Mouse (Mus musculus) megakaryocyte, embryonic 14.5 days (primary cell): Measurements from ENCODE around the gene Efhd2. TPM values are rescaled to one million over a fixed set of nuclear protein-coding genes. Genes with fewer than 3 reads are reported as not detected.
A peak's percentile ranks its signal among the peaks of the same experiment; 100 is the strongest.

Source experiments
- H3K27me3 ChIP-seq: replicated peaks from 2 replicates; pipeline ENCODE3; 2012; ENCODE audit warnings: inconsistent platforms
- H3K36me3 ChIP-seq: replicated peaks from 2 replicates; pipeline ENCODE3; 2012; ENCODE audit warnings: low read length, inconsistent platforms, mixed read lengths
- H3K4me1 ChIP-seq: 2 replicates; pipeline ENCODE4 v1.6.1; 2012; ENCODE audit warnings: inconsistent platforms
- H3K4me3 ChIP-seq: replicated peaks from 2 replicates; pipeline ENCODE3; 2012; ENCODE audit warnings: moderate library complexity, mild to moderate bottlenecking, inconsistent platforms
- H3K9me3 ChIP-seq: 2 replicates; pipeline ENCODE4 v1.6.1; 2012; ENCODE audit warnings: inconsistent platforms
- FLI1 ChIP-seq: IDR thresholded peaks from 2 replicates; pipeline ENCODE4 v1.6.1; 2012; ENCODE audit warnings: low read length, inconsistent platforms, mixed read lengths
- GATA1 ChIP-seq: IDR thresholded peaks from 3 replicates; pipeline ENCODE4 v1.6.1; 2012; ENCODE audit warnings: mixed read lengths, low read length, inconsistent platforms, borderline replicate concordance
- polyA plus RNA-seq: library from polyadenylated mRNA; stranded (reverse); fragments of >175 nt; gene quantifications from 2 replicates; pipeline ENCODE4 v1.2.3, GENCODE M21; 2012; ENCODE audit warnings: low replicate concordance; ENCODE audit not compliant: insufficient read depth

Gene Efhd2
- polyA plus RNA-seq, 1 experiment = 93.3 TPM

GRCm38 (mm10) chr4:141862867-141863266 is 11.9 kb downstream of the Efhd2 start:
- H3K36me3 ChIP-seq = peaks cover 93% of the 10 kb centered on the region
- no peaks in the 10 kb centered on the region for H3K27me3 ChIP-seq
- H3K9me3 ChIP-seq = no peaks in the 10 kb centered on the region
- TF ChIP-seq GATA1 (no peak), FLI1 (no peak)
- H3K4me1 ChIP-seq = peaks cover 61% of the 10 kb centered on the region
- H3K4me3 ChIP-seq = peak overlapping the region; percentile 56

- peaks cover 58% of the 10 kb centered on the region for H3K4me1 ChIP-seq
- peaks cover 86% of the 10 kb centered on the region for H3K36me3 ChIP-seq
- no peaks in the 10 kb centered on the region for H3K27me3 ChIP-seq
- peak overlapping the region; percentile 62 for H3K4me3 ChIP-seq
- TF ChIP-seq GATA1 = no peak
- no peak for TF ChIP-seq FLI1
- H3K9me3 ChIP-seq = no peaks in the 10 kb centered on the region
Observed at GRCm38 (mm10) chr4:141861591-141862295, 13.0 kb downstream of the Efhd2 start.

DNA sequence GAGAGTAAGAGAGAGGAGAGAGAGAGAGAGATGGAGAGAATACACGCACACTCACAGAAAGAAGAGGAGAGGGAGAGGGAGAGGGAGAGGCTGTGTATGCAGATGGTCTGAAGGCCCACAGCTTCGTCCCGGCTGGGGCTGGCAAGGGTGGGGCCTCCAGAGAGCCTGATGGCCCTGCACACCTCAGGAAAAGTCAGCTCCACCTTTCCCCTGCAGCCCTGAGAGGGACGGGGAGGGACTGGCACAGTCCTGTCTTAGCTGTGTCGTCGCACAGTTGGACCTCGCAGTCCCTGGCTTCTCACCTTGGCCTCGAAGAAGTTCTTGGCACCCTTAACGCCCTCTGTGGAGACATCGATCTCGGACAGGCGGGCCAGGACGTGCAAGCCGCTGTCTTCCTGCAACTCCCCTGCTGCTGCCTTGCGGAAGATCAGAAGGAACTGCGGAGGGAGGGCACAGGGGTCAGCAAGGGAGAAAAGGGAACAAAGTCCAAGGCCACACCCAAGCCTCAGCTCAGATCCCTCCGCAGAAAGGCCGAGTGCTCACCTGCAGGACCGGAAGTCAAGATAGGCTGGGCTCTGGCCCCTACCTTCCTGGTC is 14.4 kb downstream of the Efhd2 start:
- no peaks in the 10 kb centered on the region for H3K9me3 ChIP-seq
- H3K36me3 ChIP-seq = peaks cover 72% of the 10 kb centered on the region
- no peak overlapping the region for H3K4me3 ChIP-seq
- no peaks in the 10 kb centered on the region for H3K27me3 ChIP-seq
- H3K4me1 ChIP-seq = peaks cover 53% of the 10 kb centered on the region
- TF ChIP-seq FLI1 (no peak), GATA1 (no peak)

DNA sequence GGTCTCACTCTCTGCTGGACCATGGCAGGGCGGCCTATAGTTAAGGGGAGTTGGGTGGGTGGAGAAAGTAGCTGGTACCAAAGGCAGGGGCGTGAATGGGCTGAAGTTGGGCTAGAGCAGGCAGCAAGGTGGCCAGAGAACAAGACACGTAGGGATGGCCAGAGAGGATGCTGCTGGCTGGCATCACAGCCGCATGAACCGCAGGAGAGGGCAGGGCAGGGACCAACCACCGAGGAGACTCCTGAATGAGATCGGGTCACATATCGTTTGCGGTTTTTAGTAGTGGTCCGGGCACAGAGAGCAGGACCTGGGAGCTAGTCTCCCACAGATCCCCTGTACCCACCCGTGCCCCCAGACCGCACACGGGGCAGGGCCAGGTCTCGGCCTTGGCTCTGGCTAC is 15.4 kb downstream of the Efhd2 start:
- peaks cover 46% of the 10 kb centered on the region for H3K4me1 ChIP-seq
- H3K27me3 ChIP-seq = peaks cover under 1% of the 10 kb centered on the region
- H3K4me3 ChIP-seq = no peak overlapping the region
- no peaks in the 10 kb centered on the region for H3K9me3 ChIP-seq
- peaks cover 63% of the 10 kb centered on the region for H3K36me3 ChIP-seq
- TF ChIP-seq GATA1 = no peak
- no peak for TF ChIP-seq FLI1

DNA sequence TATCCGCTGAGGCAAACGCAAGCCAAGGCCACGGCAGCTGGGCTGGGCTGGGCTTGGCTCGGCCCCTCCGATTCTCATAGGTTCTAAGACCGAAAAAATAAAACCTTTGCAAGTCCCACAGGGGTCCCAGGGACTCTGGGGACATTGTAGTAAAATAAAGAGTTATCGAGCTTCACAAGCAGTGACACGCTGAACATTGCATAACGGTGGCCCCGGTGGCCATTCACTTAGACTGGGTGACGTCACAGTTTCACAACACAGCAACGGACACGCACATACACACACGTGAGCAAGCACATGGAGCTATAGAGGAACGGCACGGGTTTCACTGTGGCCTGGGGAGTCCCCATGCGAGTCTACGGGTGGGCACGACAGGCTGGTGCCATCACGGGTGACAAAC is 16.2 kb downstream of the Efhd2 start:
- peaks cover 54% of the 10 kb centered on the region for H3K36me3 ChIP-seq

DNA sequence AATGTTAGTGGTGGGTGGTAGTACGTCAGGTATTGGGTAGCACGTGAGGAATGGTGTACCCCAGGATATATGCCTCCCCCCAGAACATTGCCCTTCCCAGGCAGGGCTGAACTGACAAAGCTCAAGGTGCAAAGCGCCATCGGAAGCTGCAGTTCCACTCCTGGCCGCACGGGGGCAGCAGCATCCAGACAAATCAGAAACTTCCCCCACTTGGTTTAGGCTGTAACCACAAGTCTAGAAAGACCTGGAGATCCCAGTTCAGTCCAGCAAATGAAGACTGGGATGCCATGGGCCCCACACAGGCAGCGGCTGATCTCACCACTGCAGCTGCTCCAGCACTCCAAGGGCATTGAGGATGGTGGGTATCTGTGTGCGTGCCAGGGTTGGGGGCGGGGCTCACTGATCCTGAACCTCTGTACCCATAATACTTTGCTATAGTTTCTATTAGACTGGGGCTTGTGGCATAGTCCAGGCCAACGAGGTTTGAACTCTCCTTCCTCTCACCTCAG is 17.2 kb downstream of the Efhd2 start:
- Histone ChIP-seq H3K9me3 (no peaks in the 10 kb centered on the region), H3K4me1 (peaks cover 27% of the 10 kb centered on the region), H3K27me3 (peaks cover 4% of the 10 kb centered on the region), H3K36me3 (peaks cover 44% of the 10 kb centered on the region), H3K4me3 (no peak overlapping the region)
- TF ChIP-seq FLI1 (no peak), GATA1 (no peak)

More for the DNA sequence above, 16.2 kb downstream of the Efhd2 start:
- Histone ChIP-seq H3K27me3 (peaks cover 2% of the 10 kb centered on the region), H3K4me3 (no peak overlapping the region), H3K9me3 (no peaks in the 10 kb centered on the region), H3K4me1 (peaks cover 38% of the 10 kb centered on the region)
- TF ChIP-seq GATA1 = no peak
- TF ChIP-seq FLI1 = no peak

DNA sequence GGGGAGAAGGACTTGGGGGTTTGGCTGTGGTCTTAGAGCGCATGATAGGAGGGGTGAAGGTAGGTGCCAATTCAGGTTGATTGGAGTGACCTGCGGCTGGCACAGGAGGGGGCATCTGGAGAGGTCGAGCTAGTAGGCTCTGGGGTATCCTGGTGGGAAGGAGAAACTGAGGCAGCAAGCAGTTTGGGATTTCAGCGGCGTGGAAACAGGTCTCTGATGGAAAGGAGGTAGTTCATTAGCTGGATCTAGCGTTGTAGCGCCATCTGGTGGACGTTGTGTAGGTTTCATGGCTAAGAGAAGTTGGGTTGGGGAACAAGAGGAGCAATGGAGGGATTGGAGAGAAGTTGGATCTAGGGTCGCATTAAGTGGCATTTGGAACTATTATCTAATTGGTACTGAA is 21.3 kb downstream of the Efhd2 start:
- TF ChIP-seq FLI1 = no peak
- no peak for TF ChIP-seq GATA1
- Histone ChIP-seq H3K4me3 (no peak overlapping the region), H3K27me3 (peaks cover 6% of the 10 kb centered on the region), H3K4me1 (peaks cover 7% of the 10 kb centered on the region), H3K9me3 (no peaks in the 10 kb centered on the region), H3K36me3 (peaks cover 6% of the 10 kb centered on the region)

- Histone ChIP-seq H3K4me1 (peaks cover 3% of the 10 kb centered on the region; the same call in 1 of the 2 replicates), H3K4me3 (no peak within 1 kb of the TSS), H3K9me3 (no peaks in the 10 kb centered on the region), H3K36me3 (no peaks in the 10 kb centered on the region), H3K27me3 (peaks cover 37% of the 10 kb centered on the region)
- no peak for TF ChIP-seq FLI1
- no peak for TF ChIP-seq GATA1
Observed at GRCm38 (mm10) chr4:141845999-141846398, 28.7 kb downstream of the Efhd2 start, which contains the start of gene Ctrc. Ctrc (minus strand) TSS chr4:141846359.

- TF ChIP-seq FLI1 (no peak), GATA1 (no peak)
- peaks cover 11% of the 10 kb centered on the region for H3K4me1 ChIP-seq
- no peaks in the 10 kb centered on the region for H3K36me3 ChIP-seq
- peaks cover 28% of the 10 kb centered on the region for H3K27me3 ChIP-seq
- H3K9me3 ChIP-seq = 0 out of 2 replicates have a peak, but pooled peaks cover 4% of the 10 kb centered on the region
- no peak overlapping the region for H3K4me3 ChIP-seq
Observed at GRCm38 (mm10) chr4:141834536-141835095, 40.1 kb downstream of the Efhd2 start.

DNA sequence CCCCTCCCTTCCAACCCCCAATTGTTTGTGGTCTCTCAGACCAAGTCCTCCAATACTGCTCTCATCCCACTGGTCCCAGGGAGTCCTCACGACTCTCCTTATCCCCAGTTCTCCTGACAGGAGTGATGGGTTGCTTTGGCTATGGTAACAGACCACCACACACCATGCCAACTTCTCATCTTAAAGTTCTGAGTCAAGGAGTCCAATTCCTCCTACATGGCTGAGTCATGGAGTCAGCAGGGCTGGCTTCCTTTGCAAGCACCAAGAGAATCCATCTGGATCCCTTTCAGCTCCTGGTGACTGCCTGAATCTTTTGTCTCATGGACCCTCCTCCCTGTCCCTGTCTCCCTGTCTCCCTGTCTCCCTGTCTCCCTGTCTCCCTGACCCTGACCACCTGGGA is 40.8 kb downstream of the Efhd2 start:
- Histone ChIP-seq H3K9me3 (0 out of 2 replicates have a peak, but pooled peaks cover 4% of the 10 kb centered on the region), H3K27me3 (peaks cover 24% of the 10 kb centered on the region), H3K4me1 (peaks cover 11% of the 10 kb centered on the region), H3K36me3 (no peaks in the 10 kb centered on the region), H3K4me3 (no peak overlapping the region)
- TF ChIP-seq GATA1 (no peak), FLI1 (no peak)
